Mouse (Mus musculus) hindbrain, embryonic 13.5 days (tissue): ENCODE measurements at regions not wholly inside any gene's neighbourhood (a gene's known extent, or its start where the extent isn't known, plus 50 kb on each side); places are given as distances from the start of the nearest gene placed in this dataset.

Experiments
- ATAC-seq: fragments of 200-750 bp; cut with Nextera tagmentation; 2 replicates; pipeline ENCODE4 v1.8.0; 2017; ENCODE audit warnings: moderate TSS enrichment; ENCODE audit not compliant: low FRiP score
- H3K27ac ChIP-seq: fragments of 300-500 bp; sonication (generic); 2 replicates; pipeline ENCODE4 v1.5.1; 2015; ENCODE audit warnings: inconsistent platforms, mild to moderate bottlenecking, moderate library complexity
- H3K27me3 ChIP-seq: fragments of 300-500 bp; sonication (generic); 2 replicates; pipeline ENCODE4 v1.6.1; 2015; ENCODE audit warnings: mild to moderate bottlenecking, inconsistent platforms
- H3K36me3 ChIP-seq: fragments of 300-500 bp; sonication (generic); 2 replicates; pipeline ENCODE4 v1.6.1; 2015; ENCODE audit warnings: mild to moderate bottlenecking, inconsistent platforms
- H3K4me1 ChIP-seq: fragments of 300-500 bp; sonication (generic); replicated peaks from 2 replicates; pipeline ENCODE4 v1.6.1; 2015; ENCODE audit warnings: inconsistent platforms
- H3K4me2 ChIP-seq: fragments of 300-500 bp; sonication (generic); 2 replicates; pipeline ENCODE4 v1.6.1; 2015; ENCODE audit warnings: inconsistent platforms, mild to moderate bottlenecking, moderate library complexity
- H3K4me3 ChIP-seq: fragments of 300-500 bp; sonication (generic); 2 replicates; pipeline ENCODE4 v1.5.1; 2015; ENCODE audit warnings: mild to moderate bottlenecking, inconsistent platforms
- H3K9ac ChIP-seq: fragments of 300-500 bp; sonication (generic); 2 replicates; pipeline ENCODE4 v1.6.1; 2015; ENCODE audit warnings: mild to moderate bottlenecking, inconsistent platforms
- H3K9me3 ChIP-seq: fragments of 300-500 bp; sonication (generic); 2 replicates; pipeline ENCODE4 v1.6.1; 2016; ENCODE audit warnings: inconsistent platforms
- WGBS: fragments of 180-500 bp; shearing (Covaris S2); methylation state at CpG from one replicate; pipeline ENCODE4 v1.1.7; 2015; 5-methylcytosine and 5-hydroxymethylcytosine counted together

DNA sequence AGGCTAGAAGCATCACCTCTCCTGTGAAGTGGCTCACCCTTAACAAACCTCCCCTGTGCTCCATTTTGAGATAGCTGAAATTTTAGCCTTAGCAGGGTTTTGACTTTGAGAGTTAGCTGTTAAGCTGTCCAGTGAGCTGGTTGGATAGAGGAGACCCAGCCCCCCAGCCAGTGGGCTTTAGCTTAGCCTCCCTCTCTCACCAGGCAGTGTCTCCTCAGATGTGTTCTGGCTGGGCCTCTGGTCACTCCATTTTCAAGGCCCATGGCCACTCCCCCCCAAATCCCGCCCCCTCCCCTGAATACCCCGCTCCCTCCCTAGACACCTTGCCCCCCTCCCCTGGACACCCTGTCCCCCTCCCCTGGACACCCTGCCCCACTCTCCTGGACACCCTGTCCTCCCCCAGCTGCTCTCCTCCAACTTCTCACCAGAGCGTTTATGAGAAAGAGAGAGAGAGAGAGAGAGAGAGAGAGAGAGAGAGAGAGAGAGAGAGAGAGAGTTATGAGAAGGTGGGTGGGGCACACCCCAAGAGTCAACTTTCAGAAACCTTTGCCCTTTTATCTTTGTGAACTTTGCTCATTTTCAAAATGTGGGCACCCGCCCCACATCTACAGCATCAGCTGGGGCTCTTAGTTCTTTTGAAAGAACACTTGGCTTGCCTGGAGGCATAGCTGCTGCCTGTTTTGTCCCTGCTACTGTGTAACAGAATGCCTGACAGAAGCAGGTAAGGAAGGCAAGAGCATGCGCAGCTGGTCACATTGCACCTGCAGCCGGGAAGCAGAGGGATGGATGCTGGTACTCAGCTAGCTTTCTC, 161.3 kb downstream of the Gadd45g start:
- 79% methylated on average over 5 of the region's 6 CpGs for WGBS
- no peak overlapping the region for H3K9ac ChIP-seq

DNA sequence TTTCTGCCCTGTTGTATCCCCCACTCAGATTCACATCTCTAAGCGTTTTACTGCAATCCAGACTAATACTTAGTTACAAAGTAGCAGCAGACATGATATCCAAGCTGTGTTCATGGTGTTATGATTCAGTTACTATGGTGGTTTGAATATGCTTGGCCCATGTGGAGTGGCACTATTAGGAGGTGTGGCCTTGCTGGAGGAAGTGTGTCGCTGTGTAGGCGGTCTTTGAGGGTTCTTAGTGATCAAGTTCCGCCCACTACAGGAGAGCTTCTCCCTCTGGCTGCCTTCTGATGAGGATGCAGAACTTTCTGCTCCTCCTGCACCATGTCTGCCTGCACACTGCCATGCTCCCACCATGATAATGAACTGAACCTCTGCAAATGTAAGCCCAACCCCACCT, 162.8 kb downstream of the Gadd45g start:
- Histone ChIP-seq H3K36me3 (no peaks in the 10 kb centered on the region), H3K9me3 (no peaks in the 10 kb centered on the region), H3K4me2 (no peak overlapping the region), H3K27ac (no peak overlapping the region), H3K4me3 (no peak overlapping the region), H3K27me3 (peaks cover 10% of the 10 kb centered on the region; the same call in 1 of the 2 replicates), H3K4me1 (peaks cover 8% of the 10 kb centered on the region), H3K9ac (no peak overlapping the region)
- no peak for ATAC-seq
- 87% methylated on average over 4 of the region's 4 CpGs for WGBS

More for the DNA sequence above, 161.3 kb downstream of the Gadd45g start:
- Histone ChIP-seq H3K27ac (no peak overlapping the region), H3K4me3 (no peak overlapping the region), H3K36me3 (no peaks in the 10 kb centered on the region), H3K4me2 (no peak overlapping the region), H3K4me1 (no peaks in the 10 kb centered on the region; the same call in 1 of the 2 replicates), H3K27me3 (peaks cover 10% of the 10 kb centered on the region; the same call in 1 of the 2 replicates), H3K9me3 (no peaks in the 10 kb centered on the region)
- no peak for ATAC-seq

DNA sequence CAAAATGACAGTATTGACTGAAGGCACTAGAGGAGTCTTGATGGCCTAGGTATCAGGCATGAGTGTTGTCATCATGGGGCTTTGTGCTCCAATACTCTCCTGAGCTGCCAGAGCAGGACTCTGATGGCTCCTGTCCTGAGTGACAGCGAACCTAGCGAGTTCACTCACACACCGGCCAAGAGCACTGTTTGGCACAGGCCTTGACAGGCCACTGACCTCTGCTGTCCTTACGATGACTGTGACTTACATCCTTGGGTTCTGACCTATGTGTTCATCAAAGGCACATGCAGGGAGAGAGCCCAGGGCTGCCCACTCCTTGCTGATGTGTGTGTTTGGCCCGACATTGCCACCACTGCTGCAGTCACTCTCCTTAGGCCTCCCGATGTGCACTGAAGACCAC, 163.3 kb downstream of the Gadd45g start:
- no peak for ATAC-seq
- Histone ChIP-seq H3K36me3 (no peaks in the 10 kb centered on the region), H3K27me3 (peaks cover 10% of the 10 kb centered on the region; the same call in 1 of the 2 replicates), H3K27ac (no peak overlapping the region), H3K9ac (no peak overlapping the region), H3K4me1 (peaks cover 13% of the 10 kb centered on the region), H3K9me3 (no peaks in the 10 kb centered on the region), H3K4me3 (no peak overlapping the region), H3K4me2 (no peak overlapping the region)
- 90% methylated on average over 6 of the region's 6 CpGs for WGBS

DNA sequence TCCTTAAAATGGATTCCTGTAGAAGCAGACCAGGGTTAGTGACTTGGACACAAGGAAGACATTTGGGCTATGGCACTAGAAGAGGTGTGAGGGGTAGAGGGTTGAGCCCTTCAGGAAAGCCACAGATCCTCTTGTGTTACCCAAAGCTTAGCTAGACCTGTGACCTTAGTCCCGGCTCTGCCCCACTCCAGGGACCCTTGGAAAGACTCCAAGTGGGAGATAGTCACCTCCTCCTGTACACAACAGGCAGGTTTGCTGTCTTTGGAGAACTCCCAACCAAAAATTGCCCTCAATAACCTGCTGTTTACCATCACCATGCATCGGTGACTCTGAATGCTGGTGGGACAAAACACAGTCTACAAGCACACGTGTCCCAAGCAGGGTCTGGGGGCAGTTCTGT, 164.5 kb downstream of the Gadd45g start:
- H3K9ac ChIP-seq = no peak overlapping the region
- H3K4me3 ChIP-seq = no peak overlapping the region
- peaks cover 10% of the 10 kb centered on the region; the same call in 1 of the 2 replicates for H3K27me3 ChIP-seq
- peaks cover 25% of the 10 kb centered on the region for H3K4me1 ChIP-seq
- no peaks in the 10 kb centered on the region for H3K36me3 ChIP-seq
- no peak for ATAC-seq
- H3K27ac ChIP-seq = no peak overlapping the region
- 78% methylated on average over 3 of the region's 3 CpGs for WGBS
- H3K9me3 ChIP-seq = no peaks in the 10 kb centered on the region
- H3K4me2 ChIP-seq = no peak overlapping the region

DNA sequence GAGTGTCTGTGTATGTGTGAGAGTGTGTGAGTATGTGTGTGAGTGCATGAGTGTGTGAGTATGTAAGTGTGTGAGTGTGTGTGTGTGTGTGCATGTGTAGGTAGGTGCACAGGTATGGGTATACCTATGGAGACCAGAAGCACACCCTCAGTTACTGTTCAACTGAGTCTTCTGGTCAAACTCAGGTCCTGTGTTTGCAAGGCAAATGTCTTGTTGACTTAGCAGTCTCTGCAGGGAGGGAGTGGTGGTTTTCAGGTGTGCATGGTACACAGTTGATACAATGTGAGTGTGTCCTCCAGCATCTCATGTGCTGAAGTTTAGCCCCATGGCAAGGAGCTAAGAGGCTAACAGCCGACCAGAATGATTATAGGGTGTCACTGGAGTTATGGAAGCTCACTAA, 166.7 kb downstream of the Gadd45g start:
- WGBS = 76% methylated on average over 1 of the region's 1 CpGs
- H3K4me3 ChIP-seq = no peak overlapping the region
- no peak overlapping the region for H3K4me2 ChIP-seq
- ATAC-seq = no peak
- peaks cover 30% of the 10 kb centered on the region for H3K4me1 ChIP-seq
- H3K36me3 ChIP-seq = no peaks in the 10 kb centered on the region
- no peaks in the 10 kb centered on the region for H3K9me3 ChIP-seq
- H3K27ac ChIP-seq = no peak overlapping the region
- H3K27me3 ChIP-seq = peaks cover 9% of the 10 kb centered on the region; the same call in 1 of the 2 replicates
- no peak overlapping the region for H3K9ac ChIP-seq

DNA sequence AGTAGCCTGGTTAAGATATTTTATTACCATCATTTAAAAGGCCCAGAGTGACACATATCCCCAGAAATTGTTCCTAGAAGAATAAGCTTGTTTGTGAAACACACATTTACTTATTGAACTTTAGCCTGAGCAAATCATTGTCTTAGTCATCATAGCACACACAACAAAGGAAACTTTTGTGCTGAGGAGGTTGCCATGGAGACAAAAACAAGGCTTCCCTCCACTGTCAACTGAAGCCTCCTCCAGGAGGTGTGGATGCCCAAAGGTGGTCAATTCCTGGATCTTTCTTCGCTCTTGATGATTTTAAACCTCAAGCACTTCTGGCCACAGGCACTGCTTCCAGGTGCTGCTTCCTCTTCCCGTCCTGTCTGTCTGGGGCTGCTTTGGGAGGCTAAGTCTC, 167.3 kb downstream of the Gadd45g start:
- peak overlapping the region; percentile 79 for H3K27ac ChIP-seq

DNA sequence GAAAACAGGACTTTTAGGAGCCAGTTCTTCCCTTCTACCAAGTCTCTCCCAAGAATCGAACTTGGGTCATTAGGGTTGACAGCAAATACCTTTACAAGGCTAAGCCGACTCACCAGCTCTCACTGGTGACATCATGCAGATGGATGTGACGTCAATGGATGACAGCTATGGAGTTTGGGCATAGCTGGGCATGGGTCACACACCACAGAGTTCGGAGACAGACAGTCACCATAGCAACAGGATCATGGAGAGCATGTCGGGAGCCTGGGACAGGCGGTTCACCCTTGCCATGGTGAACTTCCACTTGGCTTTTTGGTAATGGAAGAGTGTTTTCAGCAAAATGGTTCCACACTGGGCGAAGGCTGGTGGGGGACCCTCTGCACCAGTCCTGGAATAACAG, 168.1 kb downstream of the Gadd45g start:
- Histone ChIP-seq H3K4me1 (peaks cover 30% of the 10 kb centered on the region), H3K9me3 (no peaks in the 10 kb centered on the region), H3K9ac (no peak overlapping the region), H3K27ac (peak overlapping the region; percentile 79), H3K4me2 (no peak overlapping the region), H3K36me3 (no peaks in the 10 kb centered on the region), H3K4me3 (no peak overlapping the region), H3K27me3 (peaks cover 9% of the 10 kb centered on the region; the same call in 1 of the 2 replicates)
- ATAC-seq = peak; percentile 47; the same call in 1 of the 2 replicates
- 38% methylated on average over 7 of the region's 7 CpGs for WGBS

More for the DNA sequence above, 167.3 kb downstream of the Gadd45g start:
- no peak for ATAC-seq
- H3K36me3 ChIP-seq = no peaks in the 10 kb centered on the region
- 61% methylated on average over 2 of the region's 2 CpGs for WGBS
- peaks cover 30% of the 10 kb centered on the region for H3K4me1 ChIP-seq
- H3K27me3 ChIP-seq = peaks cover 9% of the 10 kb centered on the region; the same call in 1 of the 2 replicates
- H3K9me3 ChIP-seq = no peaks in the 10 kb centered on the region
- H3K4me2 ChIP-seq = no peak overlapping the region
- no peak overlapping the region for H3K9ac ChIP-seq
- H3K4me3 ChIP-seq = no peak overlapping the region

DNA sequence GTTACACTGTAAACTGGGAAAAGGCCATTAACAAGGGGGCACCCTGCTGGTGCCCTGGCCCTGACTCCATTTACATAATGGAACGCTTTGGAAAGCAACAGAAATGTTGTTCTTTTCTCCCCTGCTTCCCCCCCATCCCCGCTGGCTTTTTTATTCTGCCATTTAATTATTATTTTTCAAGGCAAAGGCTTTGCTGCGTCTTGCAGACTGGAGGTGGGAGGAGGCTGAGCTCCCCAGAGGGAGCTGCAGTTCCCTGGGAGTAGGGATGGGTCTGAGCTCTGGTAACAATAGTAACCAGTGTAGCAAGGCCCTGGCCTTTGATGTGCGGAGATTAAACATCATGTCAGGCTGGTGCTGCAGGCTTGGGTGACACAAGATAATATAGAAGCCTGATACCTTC, 168.6 kb downstream of the Gadd45g start:
- H3K4me3 ChIP-seq = no peak overlapping the region
- no peak overlapping the region for H3K9ac ChIP-seq
- peak overlapping the region; percentile 79 for H3K27ac ChIP-seq
- peak overlapping the region; percentile 2; the same call in 1 of the 2 replicates for H3K4me2 ChIP-seq
- ATAC-seq = peak; percentile 67
- no peaks in the 10 kb centered on the region for H3K36me3 ChIP-seq
- H3K9me3 ChIP-seq = no peaks in the 10 kb centered on the region
- WGBS = 2% methylated on average over 4 of the region's 4 CpGs
- H3K27me3 ChIP-seq = peaks cover 14% of the 10 kb centered on the region; the same call in 1 of the 2 replicates
- peaks cover 30% of the 10 kb centered on the region for H3K4me1 ChIP-seq

DNA sequence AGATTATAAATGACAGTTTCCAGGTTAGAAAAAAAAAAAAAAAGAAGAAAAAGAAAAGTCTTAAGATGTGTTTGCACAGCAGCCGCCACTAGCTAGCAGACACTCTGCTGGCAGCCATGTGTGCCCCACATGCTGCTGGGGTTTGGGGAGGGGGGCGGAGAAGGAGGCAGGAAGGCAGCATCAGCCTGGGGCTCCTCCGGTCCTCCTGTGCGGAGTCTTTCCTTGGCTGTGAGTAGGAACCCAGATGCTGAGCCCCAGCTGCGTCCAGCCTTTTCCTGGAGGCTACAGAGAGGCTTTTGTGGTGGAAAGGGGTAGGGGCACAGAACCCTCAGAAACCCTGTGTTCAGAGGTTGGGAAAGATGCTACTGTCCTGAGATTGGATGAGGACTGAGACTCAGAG, 169.0 kb downstream of the Gadd45g start:
- peaks cover 15% of the 10 kb centered on the region; the same call in 1 of the 2 replicates for H3K27me3 ChIP-seq
- peaks cover 30% of the 10 kb centered on the region for H3K4me1 ChIP-seq
- ATAC-seq = peak; percentile 53; the same call in 1 of the 2 replicates
- no peaks in the 10 kb centered on the region for H3K9me3 ChIP-seq
- no peaks in the 10 kb centered on the region for H3K36me3 ChIP-seq
- H3K27ac ChIP-seq = peak overlapping the region; percentile 79
- H3K9ac ChIP-seq = no peak overlapping the region
- H3K4me2 ChIP-seq = peak overlapping the region; percentile 2; the same call in 1 of the 2 replicates
- WGBS = 10% methylated on average over 5 of the region's 5 CpGs
- H3K4me3 ChIP-seq = no peak overlapping the region

DNA sequence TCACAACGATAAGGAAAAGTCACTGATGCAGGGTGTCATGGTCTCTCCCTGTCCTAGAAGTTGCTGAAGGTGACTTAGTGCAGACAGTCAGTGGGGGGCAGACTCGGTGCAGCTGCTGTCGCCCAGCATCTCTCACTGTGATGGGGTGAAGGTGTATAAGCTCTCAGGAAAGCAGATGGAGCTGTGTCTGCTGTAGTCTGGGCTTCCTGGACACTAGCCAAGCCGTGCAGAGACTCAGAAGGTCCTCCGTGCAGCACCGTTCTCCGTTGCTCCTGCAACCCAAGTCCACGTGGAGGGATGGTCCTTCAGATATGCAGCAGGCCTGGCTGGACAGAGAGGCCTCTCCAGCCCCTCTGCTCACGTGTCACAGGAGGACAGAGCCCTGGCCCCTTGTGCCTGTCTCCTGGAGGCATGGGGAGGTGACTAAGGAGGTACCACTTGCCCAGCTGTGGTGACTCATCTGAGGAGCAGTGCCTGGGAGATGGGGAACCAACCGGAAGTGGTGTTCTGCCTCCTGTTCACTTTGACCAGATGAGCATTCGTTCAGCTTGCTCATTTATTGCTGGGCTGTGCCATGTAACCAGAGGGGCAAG, 171.2 kb downstream of the Gadd45g start:
- H3K9ac ChIP-seq = no peak overlapping the region
- ATAC-seq = no peak

DNA sequence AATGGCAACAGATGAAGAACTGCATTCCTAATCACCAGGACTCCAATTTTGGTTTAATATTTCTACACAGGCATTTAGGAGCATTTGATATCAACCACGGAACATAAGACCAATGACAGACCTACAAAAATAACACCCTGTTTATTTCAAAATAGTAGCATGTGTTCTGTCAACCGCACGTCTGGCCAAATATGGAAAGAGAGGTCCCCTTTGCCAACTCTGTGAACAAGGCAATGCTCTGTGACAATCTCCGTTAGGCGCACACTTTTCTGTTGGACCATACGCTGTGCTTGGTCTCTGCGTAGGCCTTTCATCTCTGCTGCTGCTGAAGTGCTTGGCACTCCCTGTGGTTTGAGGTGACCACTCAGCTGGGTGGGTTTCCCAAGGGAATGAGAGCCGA, 173.2 kb downstream of the Gadd45g start:
- Histone ChIP-seq H3K4me1 (peaks cover 38% of the 10 kb centered on the region), H3K36me3 (no peaks in the 10 kb centered on the region), H3K27ac (no peak overlapping the region), H3K9ac (no peak overlapping the region), H3K4me3 (no peak overlapping the region), H3K9me3 (no peaks in the 10 kb centered on the region), H3K4me2 (no peak overlapping the region), H3K27me3 (peaks cover 21% of the 10 kb centered on the region; the same call in 1 of the 2 replicates)
- 92% methylated on average over 8 of the region's 8 CpGs for WGBS
- ATAC-seq = no peak

More for the DNA sequence above, 171.2 kb downstream of the Gadd45g start:
- no peak overlapping the region for H3K27ac ChIP-seq
- H3K36me3 ChIP-seq = no peaks in the 10 kb centered on the region
- H3K4me2 ChIP-seq = no peak overlapping the region
- H3K27me3 ChIP-seq = peaks cover 13% of the 10 kb centered on the region; the same call in 1 of the 2 replicates
- WGBS = 78% methylated on average over 11 of the region's 11 CpGs
- no peak overlapping the region for H3K4me3 ChIP-seq
- peaks cover 43% of the 10 kb centered on the region for H3K4me1 ChIP-seq
- no peaks in the 10 kb centered on the region for H3K9me3 ChIP-seq

DNA sequence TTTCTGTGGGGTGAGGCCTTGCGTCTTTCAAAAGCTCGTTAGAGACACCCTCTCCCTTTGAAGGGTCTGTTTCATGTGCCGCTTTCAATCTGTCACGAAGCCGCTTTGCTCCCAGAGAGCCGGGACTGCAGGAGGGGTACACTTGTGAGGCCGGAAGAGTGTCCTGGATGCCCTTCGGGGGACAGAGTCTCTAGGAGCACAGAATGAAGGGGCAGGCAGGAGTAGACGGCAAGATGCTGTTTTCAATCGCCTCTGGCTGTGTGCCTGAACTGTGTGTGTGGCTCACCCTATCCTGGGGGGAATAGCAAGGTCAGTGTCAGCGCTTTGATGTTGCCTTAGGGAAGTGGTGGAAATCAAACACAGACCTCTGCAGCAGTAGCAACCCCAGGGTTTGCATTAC, 174.7 kb downstream of the Gadd45g start:
- 38% methylated on average over 11 of the region's 11 CpGs for WGBS
- Histone ChIP-seq H3K36me3 (no peaks in the 10 kb centered on the region), H3K27me3 (peaks cover 21% of the 10 kb centered on the region; the same call in 1 of the 2 replicates), H3K9ac (no peak overlapping the region), H3K4me2 (no peak overlapping the region), H3K9me3 (no peaks in the 10 kb centered on the region), H3K27ac (no peak overlapping the region), H3K4me3 (no peak overlapping the region), H3K4me1 (peaks cover 38% of the 10 kb centered on the region)
- no peak for ATAC-seq
